Mouse (Mus musculus) hindbrain, embryonic 16.5 days (tissue): Measurements from ENCODE around the gene Brsk2. TPM values are rescaled to one million over a fixed set of nuclear protein-coding genes. Genes with fewer than 3 reads are reported as not detected.

Experiments
- ATAC-seq: fragments of 200-750 bp; cut with Nextera tagmentation; 2 replicates; pipeline ENCODE4 v1.8.0; 2017; ENCODE audit warnings: moderate TSS enrichment, moderate library complexity
- H3K27ac ChIP-seq: fragments of 300-500 bp; sonication (generic); 2 replicates; pipeline ENCODE4 v1.5.1; 2014; ENCODE audit warnings: low read depth, mild to moderate bottlenecking, control low read depth, low read length, moderate library complexity
- H3K27me3 ChIP-seq: fragments of 300-500 bp; sonication (generic); replicated peaks from 2 replicates; pipeline ENCODE4 v1.6.1; 2014; ENCODE audit warnings: low read length; ENCODE audit not compliant: control insufficient read depth, insufficient read depth
- H3K36me3 ChIP-seq: fragments of 300-500 bp; sonication (generic); 2 replicates; pipeline ENCODE4 v1.6.1; 2014; ENCODE audit warnings: mild to moderate bottlenecking, low read length, moderate library complexity, mixed read lengths; ENCODE audit not compliant: control insufficient read depth, insufficient read depth
- H3K4me1 ChIP-seq: fragments of 300-500 bp; sonication (generic); 2 replicates; pipeline ENCODE4 v1.6.1; 2014; ENCODE audit warnings: low read depth, low read length; ENCODE audit not compliant: control insufficient read depth, insufficient read depth
- H3K4me2 ChIP-seq: fragments of 300-500 bp; sonication (generic); 2 replicates; pipeline ENCODE4 v1.6.1; 2014; ENCODE audit warnings: mild to moderate bottlenecking, low read length, control low read depth, moderate library complexity
- H3K4me3 ChIP-seq: fragments of 300-500 bp; sonication (generic); 2 replicates; pipeline ENCODE4 v1.5.1; 2014; ENCODE audit warnings: mild to moderate bottlenecking, low read length, control low read depth, moderate library complexity
- H3K9ac ChIP-seq: fragments of 300-500 bp; sonication (generic); 2 replicates; pipeline ENCODE4 v1.6.1; 2014; ENCODE audit warnings: low read depth, mild to moderate bottlenecking, control low read depth, low read length, moderate library complexity
- H3K9me3 ChIP-seq: fragments of 300-500 bp; sonication (generic); 2 replicates; pipeline ENCODE4 v1.6.1; 2014; ENCODE audit warnings: mild to moderate bottlenecking, low read length, moderate library complexity; ENCODE audit not compliant: control insufficient read depth
- WGBS: fragments of 180-500 bp; shearing (Covaris S2); extraction: QIAGEN DNeasy Blood & Tissue Kit; methylation state at CpG from one replicate; pipeline ENCODE4 v1.1.7; 2014; 5-methylcytosine and 5-hydroxymethylcytosine counted together
- microRNA-seq: library from miRNA; unstranded; fragments of <30 nt; microRNA quantifications from one replicate; pipeline ENCODE4, GENCODE M21; 2017
- polyA plus RNA-seq: library from polyadenylated mRNA; unstranded; fragments of >200 nt; fragmentation: Nextera tagmentation; extraction: Ambion mirVana; gene quantifications from 2 replicates; pipeline ENCODE4 v1.2.1, GENCODE M21; 2015

The Brsk2 gene
- polyA plus RNA-seq, 1 experiment from 2014 or later: 19.6 TPM

- no peak overlapping the region for H3K4me3 ChIP-seq
- 83% methylated on average over 2 of the region's 2 CpGs for WGBS
- H3K27me3 ChIP-seq: no peaks in the 10 kb centered on the region
- no peak for ATAC-seq
- no peaks in the 10 kb centered on the region for H3K36me3 ChIP-seq
- no peak overlapping the region for H3K4me2 ChIP-seq
- H3K9ac ChIP-seq: no peak overlapping the region
- 0 out of 2 replicates have a peak, but pooled peaks cover 3% of the 10 kb centered on the region for H3K4me1 ChIP-seq
- no peak overlapping the region for H3K27ac ChIP-seq
- H3K9me3 ChIP-seq: no peaks in the 10 kb centered on the region
Measured at GRCm38 (mm10) chr7:142034198-142034597, 84.6 kb downstream of the Brsk2 start.

GRCm38 (mm10) chr7:142035048-142035811 is 85.7 kb downstream of the Brsk2 start:
- H3K27ac ChIP-seq: no peak overlapping the region
- 74% methylated on average over 2 of the region's 2 CpGs for WGBS
- ATAC-seq: no peak
- H3K4me1 ChIP-seq: 0 out of 2 replicates have a peak, but pooled peaks cover 3% of the 10 kb centered on the region
- H3K36me3 ChIP-seq: no peaks in the 10 kb centered on the region
- H3K4me3 ChIP-seq: no peak overlapping the region
- H3K9me3 ChIP-seq: no peaks in the 10 kb centered on the region
- no peak overlapping the region for H3K4me2 ChIP-seq
- H3K27me3 ChIP-seq: no peaks in the 10 kb centered on the region
- no peak overlapping the region for H3K9ac ChIP-seq

- Histone ChIP-seq H3K36me3 (no peaks in the 10 kb centered on the region), H3K9ac (no peak overlapping the region), H3K4me3 (no peak overlapping the region), H3K27ac (no peak overlapping the region), H3K9me3 (no peaks in the 10 kb centered on the region), H3K4me2 (no peak overlapping the region), H3K27me3 (no peaks in the 10 kb centered on the region), H3K4me1 (0 out of 2 replicates have a peak, but pooled peaks cover 3% of the 10 kb centered on the region)
- ATAC-seq: no peak
- 81% methylated on average over 4 of the region's 4 CpGs for WGBS
Measured at GRCm38 (mm10) chr7:142037553-142038170, 88.1 kb downstream of the Brsk2 start.

GRCm38 (mm10) chr7:142040756-142041155 is 91.2 kb downstream of the Brsk2 start:
- Histone ChIP-seq H3K4me2 (no peak overlapping the region), H3K4me1 (no peaks in the 10 kb centered on the region), H3K4me3 (no peak overlapping the region), H3K9me3 (no peaks in the 10 kb centered on the region), H3K9ac (no peak overlapping the region), H3K27ac (no peak overlapping the region), H3K36me3 (no peaks in the 10 kb centered on the region), H3K27me3 (no peaks in the 10 kb centered on the region)
- no peak for ATAC-seq
- 95% methylated on average over 3 of the region's 3 CpGs for WGBS

GRCm38 (mm10) chr7:142045344-142045743 is 95.8 kb downstream of the Brsk2 start:
- Histone ChIP-seq H3K9me3 (no peaks in the 10 kb centered on the region), H3K27me3 (no peaks in the 10 kb centered on the region), H3K4me3 (no peak overlapping the region), H3K4me1 (no peaks in the 10 kb centered on the region), H3K27ac (no peak overlapping the region), H3K36me3 (no peaks in the 10 kb centered on the region), H3K4me2 (no peak overlapping the region), H3K9ac (no peak overlapping the region)
- no peak for ATAC-seq
- whole genome bisulfite sequencing: 23% methylated on average over 2 of the region's 2 CpGs

GRCm38 (mm10) chr7:142045932-142046331 is 96.4 kb downstream of the Brsk2 start:
- no peak overlapping the region for H3K27ac ChIP-seq
- no peak overlapping the region for H3K4me3 ChIP-seq
- H3K9ac ChIP-seq: no peak overlapping the region
- no peaks in the 10 kb centered on the region for H3K4me1 ChIP-seq
- 97% methylated on average over 1 of the region's 1 CpGs for WGBS
- H3K27me3 ChIP-seq: no peaks in the 10 kb centered on the region
- H3K4me2 ChIP-seq: no peak overlapping the region
- no peaks in the 10 kb centered on the region for H3K9me3 ChIP-seq
- H3K36me3 ChIP-seq: no peaks in the 10 kb centered on the region
- ATAC-seq: no peak

GRCm38 (mm10) chr7:142050536-142050935 is 101.0 kb downstream of the Brsk2 start:
- no peaks in the 10 kb centered on the region for H3K9me3 ChIP-seq
- H3K4me3 ChIP-seq: no peak overlapping the region
- H3K27me3 ChIP-seq: no peaks in the 10 kb centered on the region
- no peaks in the 10 kb centered on the region for H3K4me1 ChIP-seq
- no peak overlapping the region for H3K27ac ChIP-seq
- H3K9ac ChIP-seq: no peak overlapping the region
- H3K4me2 ChIP-seq: no peak overlapping the region
- H3K36me3 ChIP-seq: no peaks in the 10 kb centered on the region
- no peak for ATAC-seq

Small RNA genes lying within 50 kb of the gene (microRNA-seq; reads per million reads assigned to microRNA genes)
- not detected for gene Mir3104

Other genes starting within 250 kb of the Brsk2 start
- not detected in 2 replicates for gene Muc5ac, start 160.8 kb upstream of the Brsk2 start, polyA plus RNA-seq
- gene Muc5b, start 110.7 kb upstream of the Brsk2 start, polyA plus RNA-seq: 0.02 and 0.03 TPM in 2 replicates
- 77.3 and 84.7 TPM in 2 replicates for gene Tollip, start 31.2 kb upstream of the Brsk2 start, polyA plus RNA-seq
- gene Mob2, start 111.3 kb downstream of the Brsk2 start, polyA plus RNA-seq: 52.7 and 55.9 TPM in 2 replicates
- 109 and 117 TPM in 2 replicates for gene Dusp8, start 146.1 kb downstream of the Brsk2 start, polyA plus RNA-seq
- 0.25 TPM in 2 replicates for gene Gm45618, start 171.0 kb downstream of the Brsk2 start, polyA plus RNA-seq
- gene Gm39115, start 186.3 kb downstream of the Brsk2 start, polyA plus RNA-seq: 0.24 TPM in 2 replicates
- not detected in 2 replicates for gene Gm45337, start 194.9 kb downstream of the Brsk2 start, polyA plus RNA-seq
- not detected in 2 replicates for gene Gm29735, start 207.4 kb downstream of the Brsk2 start, polyA plus RNA-seq
- not detected in 2 replicates for gene Gm4553, start 216.0 kb downstream of the Brsk2 start, polyA plus RNA-seq
- gene Krtap5-2, start 226.3 kb downstream of the Brsk2 start, polyA plus RNA-seq: not detected in 2 replicates
- not detected in 2 replicates for gene Gm10153, start 240.6 kb downstream of the Brsk2 start, polyA plus RNA-seq